Mouse (Mus musculus): ENCODE measurements around the gene Cdc37.

GRCm38 (mm10) chr9:21141922-21142321, 7.9 kb downstream of the Cdc37 start:
- no peak for TF ChIP-seq FLI1 (IDR thresholded peaks at IDR 0.05; ENCODE audit: low read length)
- TF ChIP-seq GATA1 (IDR thresholded peaks at IDR 0.05; ENCODE audit: borderline replicate concordance, low read length) = no peak

Measured in megakaryocyte, embryonic 14.5 days (primary cell).